Mouse (Mus musculus): ENCODE results near the gene Car10. TPM values are rescaled to one million over a fixed set of nuclear protein-coding genes. Genes with fewer than 3 reads are reported as not detected.
A peak's percentile ranks its signal among the peaks of the same experiment; 100 is the strongest.
"Not testable (repeated sequence)": the region's sequence is repeated elsewhere in the genome, so short reads cannot be mapped to it uniquely, and the experiment has no call there.

Car10 gene
- polyA plus RNA-seq, 1 experiment from 2014 or later = 6.3 TPM

DNA sequence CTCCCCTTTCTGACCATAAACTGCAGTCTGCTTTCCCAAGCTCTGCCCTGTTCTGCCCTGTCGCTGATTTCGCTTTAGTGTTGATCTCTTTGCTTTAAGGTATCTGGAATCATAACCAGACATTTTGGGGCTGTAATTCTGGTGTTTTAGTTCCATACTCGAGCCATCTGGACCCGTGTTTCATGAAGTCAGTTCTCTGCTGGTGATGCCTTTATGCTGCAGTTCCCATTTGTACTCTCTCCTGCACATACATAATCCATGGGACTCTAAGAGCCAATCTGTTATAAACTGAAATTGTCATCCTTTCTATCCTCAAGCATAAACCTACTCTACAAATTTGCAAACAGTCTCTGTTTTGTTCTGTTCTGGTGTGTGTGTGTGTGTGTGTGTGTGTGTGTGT lies 293.3 kb downstream of the Car10 start:
- no peaks in the 10 kb centered on the region for H3K27me3 ChIP-seq (replicated peaks; ENCODE audit: control insufficient read depth, insufficient read depth, low read length)
- H3K4me2 ChIP-seq (ENCODE audit: low read length) = no peak overlapping the region
- no peaks in the 10 kb centered on the region for H3K36me3 ChIP-seq (ENCODE audit: control insufficient read depth, insufficient read depth, low read length)
- H3K4me3 ChIP-seq (ENCODE audit: low read depth, low read length) = no peak overlapping the region
- H3K4me1 ChIP-seq (ENCODE audit: control insufficient read depth, insufficient read depth, low read length) = no peaks in the 10 kb centered on the region
- DNase-seq (ENCODE audit: low spot score) (no peak), ATAC-seq (no peak)
- no peak overlapping the region for H3K27ac ChIP-seq (ENCODE audit: low read depth, low read length)
- WGBS = 84% methylated on average over 4 of the region's 4 CpGs
- no peaks in the 10 kb centered on the region for H3K9me3 ChIP-seq (replicated peaks; ENCODE audit: control insufficient read depth, low read length)
- no peak overlapping the region for H3K9ac ChIP-seq (ENCODE audit: low read length)

DNA sequence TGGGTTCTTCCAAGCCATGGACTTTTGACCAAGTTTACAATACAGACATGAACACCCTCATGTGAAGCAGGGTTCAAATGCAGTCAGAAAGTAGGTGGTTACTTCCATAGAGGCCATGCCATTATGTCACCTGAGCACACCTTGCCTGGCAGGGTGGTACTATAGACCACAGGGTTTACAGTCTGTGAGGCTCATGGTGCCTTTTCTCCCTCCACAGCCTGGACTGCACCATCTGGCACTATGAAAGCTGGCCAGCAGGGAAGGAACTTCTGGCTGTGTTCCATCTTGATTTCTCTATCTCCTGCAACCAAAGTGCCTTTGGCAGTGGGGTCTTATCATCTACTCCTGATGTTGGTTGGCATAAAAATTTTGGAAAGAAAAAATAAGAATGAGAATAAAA lies 295.5 kb downstream of the Car10 start:
- H3K4me1 ChIP-seq (ENCODE audit: control insufficient read depth, insufficient read depth, low read length); H3K36me3 ChIP-seq (ENCODE audit: control insufficient read depth, insufficient read depth, low read length); H3K4me3 ChIP-seq (ENCODE audit: low read depth, low read length); H3K27me3 ChIP-seq (replicated peaks; ENCODE audit: control insufficient read depth, insufficient read depth, low read length); ATAC-seq; H3K27ac ChIP-seq (ENCODE audit: low read depth, low read length); DNase-seq (ENCODE audit: low spot score); H3K9me3 ChIP-seq (replicated peaks; ENCODE audit: control insufficient read depth, low read length); H3K4me2 ChIP-seq (ENCODE audit: low read length); H3K9ac ChIP-seq (ENCODE audit: low read length): not testable (repeated sequence)

DNA sequence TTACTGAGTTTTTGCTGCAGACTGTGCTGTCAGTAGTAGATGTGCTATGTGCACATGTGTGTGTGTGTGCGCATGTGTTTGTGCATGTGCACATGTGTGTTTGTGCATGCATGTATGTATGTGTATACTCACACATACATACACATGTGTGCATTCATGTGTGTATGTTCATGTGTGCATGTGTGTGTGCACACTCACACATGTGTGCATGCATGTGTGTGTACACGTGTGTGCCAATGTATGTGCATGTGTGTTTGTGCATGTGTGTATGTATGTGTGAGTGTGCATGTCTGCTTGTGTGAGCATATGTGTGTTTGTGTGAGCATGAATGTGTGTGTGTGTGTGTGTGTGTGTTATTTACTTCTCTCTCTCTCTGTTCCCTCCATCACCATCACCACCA lies 298.5 kb downstream of the Car10 start:
- 95% methylated on average over 2 of the region's 2 CpGs for WGBS
- Histone ChIP-seq H3K27ac (ENCODE audit: low read depth, low read length) (no peak overlapping the region), H3K4me2 (ENCODE audit: low read length) (no peak overlapping the region), H3K9me3 (replicated peaks; ENCODE audit: control insufficient read depth, low read length) (no peaks in the 10 kb centered on the region), H3K9ac (ENCODE audit: low read length) (no peak overlapping the region), H3K4me1 (ENCODE audit: control insufficient read depth, insufficient read depth, low read length) (no peaks in the 10 kb centered on the region), H3K36me3 (ENCODE audit: control insufficient read depth, insufficient read depth, low read length) (no peaks in the 10 kb centered on the region), H3K27me3 (replicated peaks; ENCODE audit: control insufficient read depth, insufficient read depth, low read length) (no peaks in the 10 kb centered on the region), H3K4me3 (ENCODE audit: low read depth, low read length) (no peak overlapping the region)
- DNase-seq (ENCODE audit: low spot score) (no peak), ATAC-seq (no peak)

DNA sequence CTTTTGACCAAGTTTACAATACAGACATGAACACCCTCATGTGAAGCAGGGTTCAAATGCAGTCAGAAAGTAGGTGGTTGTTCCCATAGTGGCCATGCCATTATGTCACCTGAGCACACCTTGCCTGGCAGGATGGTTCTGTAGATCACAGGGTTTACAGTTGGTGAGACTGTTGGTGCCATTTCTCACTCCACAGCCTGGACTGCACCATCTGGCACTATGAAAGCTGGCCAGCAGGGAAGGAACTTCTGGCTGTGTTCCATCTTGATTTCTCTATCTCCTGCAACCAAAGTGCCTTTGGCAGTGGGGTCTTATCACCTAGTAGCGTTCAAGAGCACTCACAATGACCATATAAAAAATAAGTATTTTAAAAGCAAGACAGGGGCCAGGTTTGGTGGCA lies 303.3 kb downstream of the Car10 start:
- H3K27me3 ChIP-seq (replicated peaks; ENCODE audit: control insufficient read depth, insufficient read depth, low read length); H3K4me2 ChIP-seq (ENCODE audit: low read length); H3K27ac ChIP-seq (ENCODE audit: low read depth, low read length); H3K36me3 ChIP-seq (ENCODE audit: control insufficient read depth, insufficient read depth, low read length); H3K4me3 ChIP-seq (ENCODE audit: low read depth, low read length); H3K9me3 ChIP-seq (replicated peaks; ENCODE audit: control insufficient read depth, low read length); H3K4me1 ChIP-seq (ENCODE audit: control insufficient read depth, insufficient read depth, low read length); H3K9ac ChIP-seq (ENCODE audit: low read length); DNase-seq (ENCODE audit: low spot score): not testable (repeated sequence)
- ATAC-seq = peak; percentile 40; the same call in 1 of the 2 replicates
- 65% methylated on average over 1 of the region's 1 CpGs for WGBS

DNA sequence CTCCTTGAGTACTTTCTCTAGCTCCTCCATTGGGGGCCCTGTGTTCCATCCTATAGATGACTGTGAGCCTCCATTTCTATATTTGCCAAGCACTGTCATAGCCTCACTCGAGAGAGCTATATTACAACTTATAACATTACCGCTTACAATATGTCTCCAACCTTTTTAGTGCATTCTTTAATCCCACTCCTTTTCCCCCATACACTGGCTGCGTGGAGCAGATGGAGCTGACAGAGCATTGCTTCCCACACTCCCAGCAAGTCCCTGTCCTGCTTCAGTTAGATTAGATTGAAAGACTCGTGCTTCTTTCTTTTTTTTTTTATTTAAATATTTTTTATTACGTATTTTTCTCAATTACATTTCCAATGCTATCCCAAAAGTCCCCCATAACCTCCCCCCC lies 310.2 kb downstream of the Car10 start:
- Histone ChIP-seq H3K4me3 (ENCODE audit: low read depth, low read length) (no peak overlapping the region), H3K27me3 (replicated peaks; ENCODE audit: control insufficient read depth, insufficient read depth, low read length) (no peaks in the 10 kb centered on the region), H3K36me3 (ENCODE audit: control insufficient read depth, insufficient read depth, low read length) (no peaks in the 10 kb centered on the region), H3K9ac (ENCODE audit: low read length) (no peak overlapping the region), H3K27ac (ENCODE audit: low read depth, low read length) (no peak overlapping the region), H3K4me1 (ENCODE audit: control insufficient read depth, insufficient read depth, low read length) (no peaks in the 10 kb centered on the region), H3K4me2 (ENCODE audit: low read length) (no peak overlapping the region), H3K9me3 (replicated peaks; ENCODE audit: control insufficient read depth, low read length) (no peaks in the 10 kb centered on the region)
- ATAC-seq = no peak
- DNase-seq (ENCODE audit: low spot score) = no peak
- 92% methylated on average over 5 of the region's 5 CpGs for WGBS

DNA sequence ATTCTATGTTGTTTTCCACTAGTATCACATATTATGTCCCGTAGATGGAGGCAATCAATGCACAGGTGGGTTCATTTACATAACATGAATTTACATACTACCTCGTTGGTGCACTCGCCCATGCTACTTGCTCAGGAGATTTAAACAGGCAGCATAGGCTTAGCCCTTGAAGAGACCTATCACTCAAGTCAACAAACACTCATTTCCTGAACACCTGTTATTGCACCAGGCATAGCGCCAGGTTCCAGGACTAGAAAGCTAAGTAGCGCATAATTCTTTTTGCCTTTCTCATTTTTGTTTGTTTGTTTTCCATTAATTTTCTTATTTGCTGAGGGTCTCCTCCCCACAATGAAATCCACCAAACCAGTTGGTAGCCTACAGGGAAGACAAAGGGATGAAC lies 333.7 kb downstream of the Car10 start:
- H3K36me3 ChIP-seq (ENCODE audit: control insufficient read depth, insufficient read depth, low read length) = no peaks in the 10 kb centered on the region
- no peak for DNase-seq (ENCODE audit: low spot score)
- H3K9me3 ChIP-seq (replicated peaks; ENCODE audit: control insufficient read depth, low read length) = no peaks in the 10 kb centered on the region
- H3K27ac ChIP-seq (ENCODE audit: low read depth, low read length) = no peak overlapping the region
- no peaks in the 10 kb centered on the region for H3K27me3 ChIP-seq (replicated peaks; ENCODE audit: control insufficient read depth, insufficient read depth, low read length)
- H3K4me2 ChIP-seq (ENCODE audit: low read length) = no peak overlapping the region
- ATAC-seq = no peak
- H3K9ac ChIP-seq (ENCODE audit: low read length) = no peak overlapping the region
- 86% methylated on average over 5 of the region's 5 CpGs for WGBS
- H3K4me3 ChIP-seq (ENCODE audit: low read depth, low read length) = no peak overlapping the region
- no peaks in the 10 kb centered on the region for H3K4me1 ChIP-seq (ENCODE audit: control insufficient read depth, insufficient read depth, low read length)

DNA sequence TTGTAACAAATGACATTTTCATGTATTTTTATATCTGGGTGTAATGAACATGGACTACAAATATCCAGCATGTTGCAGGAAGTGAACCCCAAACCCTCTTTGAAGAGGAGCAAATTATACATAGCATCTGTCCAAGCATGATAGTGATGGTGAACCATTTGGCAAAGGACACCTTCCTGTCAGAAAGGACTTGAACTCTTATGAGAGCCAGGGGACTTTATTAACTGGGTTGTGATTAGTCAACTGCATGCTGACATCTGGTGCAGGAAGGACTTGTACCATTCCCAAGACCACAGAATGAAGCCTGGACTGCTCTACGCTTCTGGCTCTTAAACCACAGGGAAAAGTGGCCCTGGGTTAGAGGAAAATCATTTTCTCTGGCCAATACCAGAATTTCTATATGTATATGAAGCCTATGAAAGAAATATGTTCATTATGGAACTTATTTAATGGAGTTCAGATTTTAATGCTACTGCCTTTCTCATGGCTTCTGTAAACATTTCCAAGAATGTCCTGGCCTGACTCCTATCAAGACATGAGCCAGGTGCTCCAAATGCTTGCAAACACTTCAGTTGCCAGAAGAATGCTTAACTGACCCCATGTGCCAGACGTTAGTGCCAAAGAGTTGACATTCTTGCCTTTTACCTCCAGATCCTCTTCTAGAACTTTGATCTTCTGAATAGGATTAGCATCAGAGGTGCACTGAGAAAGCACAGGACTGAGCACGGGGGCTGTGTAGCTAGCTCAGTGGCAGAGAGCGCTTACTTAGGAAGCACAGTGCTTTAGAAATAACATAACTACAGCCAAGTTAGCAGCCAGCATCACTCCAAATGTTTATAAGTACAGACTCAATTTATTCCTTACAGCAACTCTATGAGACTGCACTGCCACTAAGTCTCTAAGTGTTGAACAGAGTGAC lies 337.4 kb downstream of the Car10 start:
- ATAC-seq = no peak
- no peaks in the 10 kb centered on the region for H3K36me3 ChIP-seq (ENCODE audit: control insufficient read depth, insufficient read depth, low read length)
- H3K27me3 ChIP-seq (replicated peaks; ENCODE audit: control insufficient read depth, insufficient read depth, low read length) = no peaks in the 10 kb centered on the region
- no peak overlapping the region for H3K9ac ChIP-seq (ENCODE audit: low read length)
- H3K27ac ChIP-seq (ENCODE audit: low read depth, low read length) = no peak overlapping the region
- WGBS = 62% methylated on average over 4 of the region's 4 CpGs
- no peak for DNase-seq (ENCODE audit: low spot score)
- H3K4me3 ChIP-seq (ENCODE audit: low read depth, low read length) = no peak overlapping the region
- no peak overlapping the region for H3K4me2 ChIP-seq (ENCODE audit: low read length)
- no peaks in the 10 kb centered on the region for H3K9me3 ChIP-seq (replicated peaks; ENCODE audit: control insufficient read depth, low read length)
- H3K4me1 ChIP-seq (ENCODE audit: control insufficient read depth, insufficient read depth, low read length) = no peaks in the 10 kb centered on the region

DNA sequence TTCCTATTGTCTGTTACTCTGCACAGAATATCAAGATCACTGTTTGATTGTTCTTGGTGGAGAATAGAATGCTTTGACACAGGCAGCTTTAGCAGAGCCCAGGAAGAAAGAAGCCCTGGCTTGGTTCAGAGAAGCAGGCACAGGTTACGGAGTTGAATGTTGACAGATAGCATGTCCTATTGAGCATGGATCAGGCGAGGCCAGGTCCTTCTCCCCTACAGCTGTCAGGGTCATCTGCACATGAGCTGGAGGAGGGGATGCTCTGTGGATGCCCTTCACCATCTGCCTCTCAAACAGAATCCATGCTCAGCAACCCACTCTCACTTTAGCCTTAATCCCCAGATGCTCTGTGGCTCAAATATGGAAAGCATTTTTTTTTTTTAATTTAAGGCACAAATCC lies 339.1 kb downstream of the Car10 start:
- DNase-seq (ENCODE audit: low spot score) = no peak

DNA sequence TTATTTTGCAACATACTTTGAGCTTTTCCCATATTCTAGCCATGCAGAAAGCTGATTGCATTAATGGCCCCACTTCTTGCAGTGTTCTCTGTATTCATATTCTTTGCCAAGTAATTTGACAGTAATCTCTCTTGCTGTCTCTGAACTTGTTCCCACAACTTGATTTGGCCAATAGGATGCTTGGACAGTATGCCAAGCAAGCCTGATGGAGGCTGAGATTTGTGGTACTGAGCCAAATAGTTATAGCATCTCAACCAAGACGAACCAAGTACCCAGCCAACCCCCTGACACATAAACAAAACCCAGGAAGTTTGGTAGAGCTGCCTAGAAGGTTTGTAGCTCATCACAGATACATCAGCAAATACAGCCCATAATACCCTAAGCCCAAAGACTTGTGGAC lies 342.6 kb downstream of the Car10 start:
- H3K4me1 ChIP-seq (ENCODE audit: control insufficient read depth, insufficient read depth, low read length) = no peaks in the 10 kb centered on the region
- H3K9ac ChIP-seq (ENCODE audit: low read length) = no peak overlapping the region
- no peaks in the 10 kb centered on the region for H3K36me3 ChIP-seq (ENCODE audit: control insufficient read depth, insufficient read depth, low read length)
- WGBS = 68% methylated on average over 1 of the region's 1 CpGs
- ATAC-seq (no peak), DNase-seq (ENCODE audit: low spot score) (peak; percentile 24)
- H3K4me2 ChIP-seq (ENCODE audit: low read length) = no peak overlapping the region
- no peak overlapping the region for H3K27ac ChIP-seq (ENCODE audit: low read depth, low read length)
- no peak overlapping the region for H3K4me3 ChIP-seq (ENCODE audit: low read depth, low read length)
- H3K27me3 ChIP-seq (replicated peaks; ENCODE audit: control insufficient read depth, insufficient read depth, low read length) = no peaks in the 10 kb centered on the region
- no peaks in the 10 kb centered on the region for H3K9me3 ChIP-seq (replicated peaks; ENCODE audit: control insufficient read depth, low read length)

More for the DNA sequence above, 339.1 kb downstream of the Car10 start:
- Histone ChIP-seq H3K9me3 (replicated peaks; ENCODE audit: control insufficient read depth, low read length) (no peaks in the 10 kb centered on the region), H3K4me3 (ENCODE audit: low read depth, low read length) (no peak overlapping the region), H3K4me1 (ENCODE audit: control insufficient read depth, insufficient read depth, low read length) (no peaks in the 10 kb centered on the region), H3K27me3 (replicated peaks; ENCODE audit: control insufficient read depth, insufficient read depth, low read length) (no peaks in the 10 kb centered on the region), H3K9ac (ENCODE audit: low read length) (no peak overlapping the region), H3K27ac (ENCODE audit: low read depth, low read length) (no peak overlapping the region), H3K4me2 (ENCODE audit: low read length) (no peak overlapping the region), H3K36me3 (ENCODE audit: control insufficient read depth, insufficient read depth, low read length) (no peaks in the 10 kb centered on the region)
- WGBS = 60% methylated on average over 2 of the region's 2 CpGs
- no peak for ATAC-seq

Data from forebrain, embryonic 14.5 days (tissue).